Mouse (Mus musculus) megakaryocyte, embryonic 14.5 days (primary cell): ENCODE measurements around the gene Nacc1.

ENCODE experiments used
- FLI1 ChIP-seq: IDR thresholded peaks from 2 replicates; pipeline ENCODE4 v1.6.1; 2012; ENCODE audit warnings: low read length, inconsistent platforms, mixed read lengths
- GATA1 ChIP-seq: IDR thresholded peaks from 3 replicates; pipeline ENCODE4 v1.6.1; 2012; ENCODE audit warnings: mixed read lengths, low read length, inconsistent platforms, borderline replicate concordance

GRCm38 (mm10) chr8:84659936-84660818 lies 27.5 kb downstream of the Nacc1 start:
- no peak for TF ChIP-seq GATA1
- TF ChIP-seq FLI1 = peak; percentile 79; the same call in 1 of the 2 replicates
